Mouse (Mus musculus) limb, embryonic 12.5 days (tissue): ENCODE results near the gene Fam71f2. TPM values are rescaled to one million over a fixed set of nuclear protein-coding genes. Genes with fewer than 3 reads are reported as not detected.

Experiments used
- ATAC-seq: fragments of 200-750 bp; cut with Nextera tagmentation; 2 replicates; pipeline ENCODE4 v1.8.0; 2017; ENCODE audit warnings: low read depth, moderate TSS enrichment; ENCODE audit not compliant: insufficient number of reproducible peaks, insufficient read depth, low FRiP score, low TSS enrichment
- H3K27ac ChIP-seq: fragments of 300-500 bp; sonication (generic); 2 replicates; pipeline ENCODE4 v1.5.1; 2016; ENCODE audit warnings: mild to moderate bottlenecking, moderate library complexity
- H3K27me3 ChIP-seq: fragments of 300-500 bp; sonication (generic); 2 replicates; pipeline ENCODE4 v1.6.1; 2016; ENCODE audit warnings: mild to moderate bottlenecking, moderate library complexity
- H3K36me3 ChIP-seq: fragments of 300-500 bp; sonication (generic); 2 replicates; pipeline ENCODE4 v1.6.1; 2016; ENCODE audit warnings: mild to moderate bottlenecking, moderate library complexity
- H3K4me1 ChIP-seq: fragments of 300-500 bp; sonication (generic); replicated peaks from 2 replicates; pipeline ENCODE4 v1.6.1; 2016
- H3K4me2 ChIP-seq: fragments of 300-500 bp; sonication (generic); 2 replicates; pipeline ENCODE4 v1.6.1; 2016; ENCODE audit warnings: mild to moderate bottlenecking, moderate library complexity
- H3K4me3 ChIP-seq: fragments of 300-500 bp; sonication (generic); replicated peaks from 2 replicates; pipeline ENCODE4 v1.5.1; 2016; ENCODE audit warnings: mild to moderate bottlenecking
- H3K9ac ChIP-seq: fragments of 300-500 bp; sonication (generic); replicated peaks from 2 replicates; pipeline ENCODE4 v1.6.1; 2016; ENCODE audit warnings: mild to moderate bottlenecking, moderate library complexity
- H3K9me3 ChIP-seq: fragments of 300-500 bp; sonication (generic); 2 replicates; pipeline ENCODE4 v1.6.1; 2016; ENCODE audit warnings: mild to moderate bottlenecking, moderate library complexity
- WGBS: fragments of 180-500 bp; shearing (Covaris S2); methylation state at CpG from one replicate; pipeline ENCODE4 v1.1.7; 2016; 5-methylcytosine and 5-hydroxymethylcytosine counted together
- polyA plus RNA-seq: library from polyadenylated mRNA; unstranded; fragments of >200 nt; fragmentation: Nextera tagmentation; extraction: Ambion mirVana; gene quantifications from 2 replicates; pipeline ENCODE4 v1.2.1, GENCODE M21; 2016

The Fam71f2 gene
- polyA plus RNA-seq, 1 experiment from 2014 or later = 0.29 TPM

DNA sequence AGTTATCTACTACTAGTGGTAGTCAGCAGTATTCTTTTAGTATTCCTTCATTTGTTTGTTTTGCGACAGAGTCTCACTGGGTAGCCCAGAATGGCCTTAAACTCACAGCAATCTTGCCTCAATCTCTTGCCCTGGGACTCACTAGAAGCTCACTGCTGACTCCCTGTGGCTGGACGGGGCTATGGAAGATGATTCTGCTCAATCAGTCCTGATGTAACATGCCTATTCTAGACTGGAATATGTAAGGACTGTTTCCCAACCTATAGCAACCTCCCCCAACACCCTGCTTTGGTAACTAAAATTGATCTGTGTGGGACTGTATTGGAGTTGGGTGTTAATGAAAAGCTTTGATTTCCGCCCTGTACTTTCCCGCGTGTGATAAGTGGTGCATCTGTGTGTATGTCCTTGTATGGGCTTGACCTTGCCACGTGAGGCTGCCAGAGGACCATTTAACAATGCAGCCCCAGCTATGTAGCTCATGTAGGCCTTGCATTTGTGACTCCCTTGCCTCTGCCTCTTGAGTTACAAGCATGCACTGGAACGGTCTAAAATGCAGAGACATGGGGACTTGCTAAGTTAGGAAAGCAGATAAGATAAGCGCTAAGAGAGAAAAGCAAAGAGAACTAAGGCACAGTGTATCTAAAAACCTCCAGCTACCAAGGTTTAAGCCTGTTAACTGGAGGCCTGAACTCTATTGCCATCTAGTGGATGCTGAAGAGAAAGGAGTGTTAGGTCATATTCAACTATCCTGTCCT, 703 bp upstream of the Fam71f2 start:
- Histone ChIP-seq H3K9ac (no peak overlapping the region), H3K36me3 (peaks cover 19% of the 10 kb centered on the region), H3K4me1 (peaks cover 2% of the 10 kb centered on the region; the same call in 1 of the 2 replicates), H3K27me3 (no peaks in the 10 kb centered on the region), H3K9me3 (no peaks in the 10 kb centered on the region), H3K4me2 (no peak overlapping the region), H3K4me3 (no peak overlapping the region), H3K27ac (no peak overlapping the region)
- WGBS = 28% methylated on average over 8 of the region's 8 CpGs
- ATAC-seq = no peak

DNA sequence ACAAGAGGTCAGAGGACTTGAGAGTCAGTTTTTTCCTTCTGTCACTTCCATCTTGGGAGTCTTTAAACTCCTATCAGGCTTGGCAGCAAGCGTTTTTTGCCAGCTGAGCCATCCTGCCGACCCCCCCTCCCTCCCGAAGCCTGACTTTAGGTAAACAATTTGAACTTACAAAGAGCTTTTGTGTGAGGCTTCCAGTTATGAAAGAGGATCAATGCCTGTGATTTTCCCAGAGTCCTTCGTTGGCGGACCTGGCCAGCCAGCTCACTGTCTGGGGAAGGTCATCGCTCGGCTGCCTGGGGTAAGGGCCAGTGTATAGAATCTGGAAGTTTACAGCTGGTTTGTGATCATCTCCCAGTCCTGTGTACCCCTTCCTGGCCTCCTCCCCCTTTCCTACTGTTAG, 1.3 kb downstream of the Fam71f2 start:
- Histone ChIP-seq H3K27ac (no peak overlapping the region), H3K9me3 (no peaks in the 10 kb centered on the region), H3K27me3 (no peaks in the 10 kb centered on the region), H3K4me2 (no peak overlapping the region), H3K36me3 (peaks cover 3% of the 10 kb centered on the region; the same call in 1 of the 2 replicates), H3K4me3 (no peak overlapping the region), H3K4me1 (no peaks in the 10 kb centered on the region), H3K9ac (no peak overlapping the region)
- WGBS = 67% methylated on average over 7 of the region's 7 CpGs
- no peak for ATAC-seq

DNA sequence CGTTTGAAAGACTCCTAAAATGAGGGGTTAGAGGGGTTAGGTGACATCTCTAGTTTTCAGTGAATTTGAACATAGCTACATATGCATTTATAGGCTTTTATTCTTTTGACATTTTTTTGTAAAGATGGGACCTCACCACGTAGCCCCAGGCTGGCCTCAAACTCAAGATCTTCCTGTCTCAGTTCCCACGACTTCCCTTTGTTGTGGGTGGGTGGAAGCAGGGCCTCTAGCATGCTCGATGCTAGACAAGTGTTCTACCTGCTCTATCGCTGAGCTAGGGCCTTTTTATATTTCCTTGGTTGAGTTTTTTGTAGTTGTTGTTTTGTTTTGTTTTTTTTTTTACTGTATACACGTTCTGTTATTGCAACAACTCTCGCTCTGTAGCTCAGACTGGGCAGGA, 7.5 kb downstream of the Fam71f2 start:
- WGBS = 75% methylated on average over 7 of the region's 7 CpGs
- no peaks in the 10 kb centered on the region for H3K36me3 ChIP-seq
- no peak overlapping the region for H3K4me2 ChIP-seq

GRCm38 (mm10) chr6:29287481-29287880, 8.1 kb downstream of the Fam71f2 start:
- H3K27me3 ChIP-seq = 0 out of 2 replicates have a peak, but pooled peaks cover 4% of the 10 kb centered on the region
- no peak overlapping the region for H3K9ac ChIP-seq
- H3K36me3 ChIP-seq = no peaks in the 10 kb centered on the region
- H3K4me3 ChIP-seq = no peak overlapping the region
- H3K4me1 ChIP-seq = no peaks in the 10 kb centered on the region
- no peaks in the 10 kb centered on the region for H3K9me3 ChIP-seq
- ATAC-seq = no peak
- no peak overlapping the region for H3K27ac ChIP-seq
- 40% methylated on average over 6 of the region's 6 CpGs for WGBS
- H3K4me2 ChIP-seq = no peak overlapping the region

More for the DNA sequence above, 7.5 kb downstream of the Fam71f2 start:
- Histone ChIP-seq H3K4me3 (no peak overlapping the region), H3K27ac (no peak overlapping the region), H3K9ac (no peak overlapping the region), H3K27me3 (0 out of 2 replicates have a peak, but pooled peaks cover 4% of the 10 kb centered on the region), H3K9me3 (no peaks in the 10 kb centered on the region), H3K4me1 (no peaks in the 10 kb centered on the region)
- no peak for ATAC-seq

- Histone ChIP-seq H3K36me3 (no peaks in the 10 kb centered on the region), H3K27me3 (0 out of 2 replicates have a peak, but pooled peaks cover 4% of the 10 kb centered on the region), H3K4me2 (no peak overlapping the region), H3K9me3 (no peaks in the 10 kb centered on the region), H3K4me3 (no peak overlapping the region), H3K27ac (no peak overlapping the region), H3K9ac (no peak overlapping the region), H3K4me1 (no peaks in the 10 kb centered on the region)
- WGBS = 78% methylated on average over 5 of the region's 5 CpGs
- ATAC-seq = no peak
Observed at GRCm38 (mm10) chr6:29287944-29288343, 8.6 kb downstream of the Fam71f2 start.

- no peak for ATAC-seq
- H3K9ac ChIP-seq = no peak overlapping the region
- no peak overlapping the region for H3K4me3 ChIP-seq
- no peak overlapping the region for H3K4me2 ChIP-seq
- H3K27ac ChIP-seq = no peak overlapping the region
- WGBS = 72% methylated on average over 6 of the region's 6 CpGs
- no peaks in the 10 kb centered on the region for H3K36me3 ChIP-seq
- no peaks in the 10 kb centered on the region for H3K9me3 ChIP-seq
- no peaks in the 10 kb centered on the region for H3K4me1 ChIP-seq
- 0 out of 2 replicates have a peak, but pooled peaks cover 4% of the 10 kb centered on the region for H3K27me3 ChIP-seq
Observed at GRCm38 (mm10) chr6:29288651-29289050, 9.3 kb downstream of the Fam71f2 start.

- Histone ChIP-seq H3K9ac (no peak overlapping the region), H3K27me3 (no peaks in the 10 kb centered on the region), H3K4me2 (no peak overlapping the region), H3K9me3 (no peaks in the 10 kb centered on the region), H3K4me1 (no peaks in the 10 kb centered on the region), H3K4me3 (no peak overlapping the region), H3K36me3 (no peaks in the 10 kb centered on the region), H3K27ac (no peak overlapping the region)
- WGBS = 71% methylated on average over 2 of the region's 2 CpGs
- ATAC-seq = no peak
Observed at GRCm38 (mm10) chr6:29299112-29299511, 19.7 kb downstream of the Fam71f2 start.

DNA sequence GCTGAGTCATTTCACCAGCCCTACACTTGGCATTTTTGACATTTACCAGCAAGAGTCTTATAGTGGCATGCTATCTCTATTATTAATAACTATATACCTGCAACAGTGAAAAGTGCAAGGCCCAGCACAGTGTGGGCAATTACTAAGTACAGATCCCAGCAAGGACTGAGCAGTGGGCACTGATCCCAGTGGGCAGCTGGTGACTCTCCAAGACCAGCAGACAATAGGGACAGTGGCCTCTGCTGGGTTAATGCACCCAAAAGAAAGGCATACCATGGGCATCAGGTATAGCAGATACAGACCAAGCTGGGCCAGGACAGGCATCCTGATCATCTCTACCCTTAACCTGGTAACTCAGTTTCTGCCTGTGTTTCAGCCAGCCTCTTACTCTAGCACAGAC, 23.9 kb downstream of the Fam71f2 start:
- no peaks in the 10 kb centered on the region for H3K4me1 ChIP-seq
- no peaks in the 10 kb centered on the region for H3K27me3 ChIP-seq
- no peak overlapping the region for H3K9ac ChIP-seq
- no peaks in the 10 kb centered on the region for H3K9me3 ChIP-seq
- H3K4me2 ChIP-seq = no peak overlapping the region
- no peaks in the 10 kb centered on the region for H3K36me3 ChIP-seq
- H3K4me3 ChIP-seq = no peak overlapping the region
- ATAC-seq = no peak
- no peak overlapping the region for H3K27ac ChIP-seq

DNA sequence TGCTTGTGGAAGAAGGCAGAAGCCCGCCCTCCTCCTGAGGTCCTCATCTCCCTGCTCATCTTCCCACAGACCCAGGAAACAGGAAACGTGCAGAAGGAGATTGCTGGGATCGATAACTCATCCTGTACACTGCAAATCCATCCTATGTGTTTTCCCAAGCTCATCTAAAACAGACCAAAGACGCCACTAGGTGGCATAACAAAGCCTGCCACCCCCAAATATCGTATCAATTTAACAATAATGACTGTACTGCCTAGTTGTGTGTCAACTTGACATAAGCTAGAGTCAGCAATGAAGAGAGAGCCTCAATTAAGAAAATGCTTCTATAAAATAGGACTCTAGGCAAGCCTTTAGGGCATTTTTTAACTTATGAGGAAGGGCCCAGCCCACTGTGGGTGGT, 24.3 kb downstream of the Fam71f2 start:
- WGBS = 56% methylated on average over 5 of the region's 5 CpGs
- Histone ChIP-seq H3K27ac (no peak overlapping the region), H3K27me3 (no peaks in the 10 kb centered on the region), H3K9ac (no peak overlapping the region), H3K4me1 (no peaks in the 10 kb centered on the region), H3K9me3 (no peaks in the 10 kb centered on the region), H3K4me3 (no peak overlapping the region), H3K36me3 (no peaks in the 10 kb centered on the region), H3K4me2 (no peak overlapping the region)
- no peak for ATAC-seq

DNA sequence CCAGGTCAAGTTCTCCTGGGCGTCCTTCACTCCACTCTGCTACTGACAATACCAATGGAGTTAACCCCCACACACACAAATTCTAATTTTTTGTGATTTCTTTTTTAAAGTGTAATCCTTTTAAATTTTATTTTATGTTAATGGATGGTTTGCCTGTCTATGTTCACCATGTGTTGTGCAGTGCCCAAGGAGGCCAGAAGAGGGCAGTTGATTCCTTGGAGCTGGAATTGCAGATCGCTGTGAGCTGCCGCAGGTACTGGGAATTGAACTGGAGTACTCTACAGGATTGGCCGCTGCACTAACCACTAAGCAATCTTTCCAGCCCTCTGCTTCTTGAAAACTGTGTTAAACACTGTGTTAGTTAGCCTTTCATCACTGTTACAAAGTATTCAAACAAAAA, 26.1 kb downstream of the Fam71f2 start:
- Histone ChIP-seq H3K27ac (no peak overlapping the region), H3K27me3 (no peaks in the 10 kb centered on the region), H3K9ac (no peak overlapping the region), H3K4me1 (no peaks in the 10 kb centered on the region), H3K9me3 (no peaks in the 10 kb centered on the region), H3K4me3 (no peak overlapping the region), H3K4me2 (no peak overlapping the region), H3K36me3 (no peaks in the 10 kb centered on the region)
- 91% methylated on average over 4 of the region's 4 CpGs for WGBS
- ATAC-seq = no peak

DNA sequence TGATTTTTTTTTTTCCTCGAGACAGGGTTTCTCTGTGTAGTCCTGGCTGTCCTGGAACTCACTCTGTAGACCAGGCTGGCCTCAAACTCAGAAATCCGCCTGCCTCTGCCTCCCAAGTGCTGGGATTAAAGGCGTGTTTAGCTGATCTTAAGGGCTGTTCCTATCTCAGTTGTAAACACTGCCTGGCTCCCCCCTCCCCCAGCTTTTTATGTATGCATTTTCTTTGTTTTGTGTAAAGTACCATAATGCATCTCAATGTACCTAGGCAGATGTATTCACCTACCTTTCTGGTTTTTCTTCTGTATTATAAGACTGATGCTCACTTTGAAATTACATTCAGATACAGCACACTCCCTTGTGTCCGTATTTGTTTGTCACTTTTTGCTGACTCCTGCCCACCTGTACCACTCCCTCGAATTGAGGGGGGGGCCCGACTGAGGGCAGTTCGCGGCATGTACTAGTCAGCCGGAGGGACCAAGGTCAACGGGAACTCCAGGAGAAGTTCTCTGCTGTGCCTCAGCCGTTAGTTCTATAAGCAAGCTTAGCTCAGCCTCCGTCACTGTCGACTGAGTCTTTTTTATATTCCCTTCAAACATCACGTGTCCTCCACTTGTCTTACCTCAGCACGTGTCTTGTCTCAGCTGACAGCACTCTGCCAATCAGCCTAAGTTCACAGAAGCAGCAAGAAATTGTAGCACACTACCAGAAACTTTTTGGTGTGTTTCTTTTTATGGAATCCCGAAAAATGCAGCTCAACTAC, 29.6 kb downstream of the Fam71f2 start:
- no peak overlapping the region for H3K4me3 ChIP-seq
- no peaks in the 10 kb centered on the region for H3K9me3 ChIP-seq
- no peaks in the 10 kb centered on the region for H3K36me3 ChIP-seq
- H3K27me3 ChIP-seq = no peaks in the 10 kb centered on the region
- no peak overlapping the region for H3K27ac ChIP-seq
- no peak for ATAC-seq
- H3K4me1 ChIP-seq = no peaks in the 10 kb centered on the region
- WGBS = 85% methylated on average over 16 of the region's 16 CpGs
- H3K4me2 ChIP-seq = no peak overlapping the region
- H3K9ac ChIP-seq = no peak overlapping the region
